Mouse (Mus musculus) urinary bladder, postnatal 36 days (tissue): ENCODE data around the gene Sh3d19.
"Not testable (repeated sequence)": the region's sequence is repeated elsewhere in the genome, so short reads cannot be mapped to it uniquely, and the experiment has no call there.

Source experiments
- DNase-seq, 2 experiments: peaks; one replicate each; pipeline ENCODE4 v3.0.0; 2022; ENCODE audit warnings: low spot score in 2 of 2, mixed read lengths in 1 of 2

Gene Sh3d19

GRCm38 (mm10) chr3:85980036-85980435 lies 9.1 kb downstream of the Sh3d19 start:
- DNase-seq: no peak

DNA sequence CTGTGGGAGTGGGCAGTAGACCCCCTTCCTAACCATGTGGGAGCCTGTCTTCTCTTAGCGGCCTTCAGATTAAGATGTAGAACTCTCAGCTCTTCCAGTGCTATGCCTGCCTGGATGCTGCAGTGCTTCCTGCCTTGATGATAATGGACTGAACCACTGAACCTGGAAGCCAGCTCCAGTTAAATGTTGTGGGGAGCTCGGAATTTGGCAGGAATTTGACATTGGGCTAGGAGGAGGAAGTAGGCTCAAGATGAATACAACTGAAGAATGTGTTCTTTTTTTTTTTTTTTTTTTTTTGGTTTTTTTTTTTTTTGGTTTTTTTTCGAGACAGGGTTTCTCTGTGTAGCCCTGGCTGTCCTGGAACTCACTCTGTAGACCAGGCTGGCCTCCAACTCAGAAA lies 10.9 kb downstream of the Sh3d19 start:
- DNase-seq: not testable (repeated sequence)

- no peak for DNase-seq
Observed at GRCm38 (mm10) chr3:85984537-85984936, 13.6 kb downstream of the Sh3d19 start.

DNA sequence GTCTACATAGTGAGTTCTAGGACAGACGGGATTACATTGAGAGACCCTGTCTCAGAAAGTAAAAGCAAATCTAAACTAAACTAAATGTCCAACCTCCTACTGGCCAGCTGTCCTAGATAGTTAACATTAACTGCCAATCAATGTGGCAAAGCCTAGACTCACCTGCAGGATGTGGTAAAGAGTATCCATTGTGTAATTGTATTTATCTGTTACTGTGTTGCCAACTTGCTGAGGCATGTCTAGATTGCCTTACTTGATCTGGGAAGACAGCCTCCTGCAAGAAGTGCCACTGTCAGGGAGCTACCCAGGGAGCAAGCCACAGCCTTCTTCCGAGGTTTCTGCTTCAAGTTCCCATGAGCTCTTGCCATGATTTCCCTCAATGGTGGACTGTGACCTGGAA lies 16.3 kb downstream of the Sh3d19 start:
- no peak for DNase-seq

- no peak for DNase-seq
Observed at GRCm38 (mm10) chr3:85991140-85991801, 20.4 kb downstream of the Sh3d19 start.

GRCm38 (mm10) chr3:85991802-85992156 lies 20.9 kb downstream of the Sh3d19 start:
- no peak for DNase-seq

DNA sequence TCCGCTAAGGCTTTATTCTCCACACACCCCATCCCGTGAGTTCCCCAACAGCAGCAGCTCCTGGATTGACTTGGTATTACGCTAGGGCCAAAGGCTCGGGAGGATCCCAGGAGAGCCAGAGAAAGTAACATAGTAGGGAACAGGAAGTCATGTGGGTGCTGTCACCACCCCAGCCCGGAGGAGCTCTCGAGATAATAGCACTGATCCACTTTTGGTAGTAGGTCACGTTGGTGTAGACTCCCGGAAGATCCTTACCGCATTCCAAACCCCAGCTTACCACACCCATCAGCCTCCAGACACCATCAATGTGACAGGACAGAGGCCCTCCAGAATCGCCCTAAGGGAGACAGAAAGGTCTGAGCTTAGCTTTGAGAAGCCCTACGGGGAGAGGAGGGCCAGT lies 22.8 kb downstream of the Sh3d19 start:
- no peak for DNase-seq

DNA sequence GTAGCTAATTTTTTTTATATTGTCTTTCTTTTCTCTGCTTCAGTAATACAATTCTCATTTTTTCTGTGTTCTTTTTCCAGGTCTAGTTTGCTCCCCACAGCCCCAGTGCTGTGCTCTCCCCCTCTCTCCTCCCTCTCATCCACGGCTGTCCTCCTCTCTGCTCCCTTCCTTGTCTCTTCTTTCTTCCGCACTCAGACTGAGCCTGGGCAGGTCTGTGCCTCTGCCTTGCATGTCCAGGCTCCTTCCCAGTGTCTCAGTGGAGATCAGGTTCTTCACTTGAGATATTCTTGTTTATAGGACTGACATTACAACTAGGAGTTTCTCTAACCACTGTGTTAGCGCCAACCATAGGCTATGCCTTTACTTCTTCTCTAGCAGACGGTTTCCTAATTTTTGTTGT lies 23.7 kb downstream of the Sh3d19 start:
- DNase-seq: peak in 1 of 2 experiments; percentile 33

GRCm38 (mm10) chr3:86001271-86001670 lies 30.4 kb downstream of the Sh3d19 start:
- DNase-seq: no peak

GRCm38 (mm10) chr3:86002423-86002822 lies 31.5 kb downstream of the Sh3d19 start, which contains the start of gene Prss48:
Prss48 (minus strand) TSS chr3:86002491.
- no peak for DNase-seq

- DNase-seq: no peak
Observed at GRCm38 (mm10) chr3:86002940-86003339, 32.0 kb downstream of the Sh3d19 start.

- no peak for DNase-seq
Observed at GRCm38 (mm10) chr3:86004751-86005150, 33.8 kb downstream of the Sh3d19 start.

DNA sequence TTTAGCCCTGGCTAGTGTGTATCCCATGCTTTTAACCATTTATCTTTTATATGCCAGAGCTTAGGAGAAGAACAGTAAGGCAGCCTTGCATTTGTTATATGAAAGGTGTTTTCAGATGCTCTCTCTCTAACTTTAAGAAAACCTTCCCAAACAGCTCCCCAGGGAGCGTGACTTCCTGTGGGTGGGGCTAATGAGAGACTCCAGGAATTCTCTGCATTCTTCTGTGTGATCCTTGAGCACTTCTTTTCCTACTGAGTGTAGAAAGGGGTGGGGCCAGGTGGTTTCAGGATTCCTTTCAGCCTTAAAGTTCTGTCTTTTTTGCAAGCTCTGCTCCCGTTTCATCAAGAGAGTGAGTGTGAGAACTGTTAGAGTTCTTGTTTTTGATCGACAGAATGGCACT lies 39.7 kb downstream of the Sh3d19 start:
- DNase-seq: no peak

- no peak for DNase-seq
Observed at GRCm38 (mm10) chr3:86011373-86011772, 40.5 kb downstream of the Sh3d19 start.

DNA sequence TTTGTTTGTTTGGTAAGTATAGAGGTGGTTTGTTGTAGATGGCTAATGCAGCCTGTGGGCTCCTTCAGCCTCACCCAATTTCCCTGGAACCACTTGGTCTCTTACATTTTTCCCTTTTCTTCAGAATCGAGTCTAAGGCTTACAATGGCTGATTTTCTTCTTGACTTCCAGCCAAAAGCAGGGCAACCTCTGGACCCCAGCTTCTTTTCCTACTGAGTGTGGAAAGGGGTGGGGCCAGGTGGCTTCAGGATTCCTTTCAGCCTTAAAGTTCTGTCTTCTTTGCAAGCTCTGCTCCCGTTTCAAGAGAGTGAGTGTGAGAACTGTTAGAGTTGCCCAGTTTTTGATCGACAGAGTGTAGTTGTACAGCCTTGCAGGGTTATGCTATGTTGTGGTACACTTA lies 40.9 kb downstream of the Sh3d19 start:
- DNase-seq: no peak

DNA sequence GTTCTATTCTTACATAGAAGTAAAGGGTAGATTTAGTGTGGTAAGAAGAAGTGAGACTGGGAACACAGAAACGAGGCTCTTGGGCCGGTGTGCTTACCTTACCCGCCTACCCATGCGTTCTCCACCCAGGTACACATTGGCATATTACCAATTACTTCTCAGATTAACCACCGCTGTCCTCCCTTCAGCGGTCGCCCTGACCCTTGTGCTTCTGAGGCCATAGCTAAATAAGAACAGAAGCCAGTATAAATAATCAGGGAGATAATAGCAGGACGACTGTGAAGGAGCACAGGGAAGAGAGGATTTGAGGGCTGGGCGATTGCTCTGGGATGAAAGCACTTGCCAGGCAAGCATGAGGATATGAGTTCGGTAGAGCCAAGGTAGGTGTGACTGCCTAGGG lies 42.9 kb downstream of the Sh3d19 start:
- no peak for DNase-seq

- DNase-seq: no peak
Observed at GRCm38 (mm10) chr3:86016965-86017364, 46.1 kb downstream of the Sh3d19 start.

GRCm38 (mm10) chr3:86017484-86017883 lies 46.6 kb downstream of the Sh3d19 start:
- no peak for DNase-seq

DNA sequence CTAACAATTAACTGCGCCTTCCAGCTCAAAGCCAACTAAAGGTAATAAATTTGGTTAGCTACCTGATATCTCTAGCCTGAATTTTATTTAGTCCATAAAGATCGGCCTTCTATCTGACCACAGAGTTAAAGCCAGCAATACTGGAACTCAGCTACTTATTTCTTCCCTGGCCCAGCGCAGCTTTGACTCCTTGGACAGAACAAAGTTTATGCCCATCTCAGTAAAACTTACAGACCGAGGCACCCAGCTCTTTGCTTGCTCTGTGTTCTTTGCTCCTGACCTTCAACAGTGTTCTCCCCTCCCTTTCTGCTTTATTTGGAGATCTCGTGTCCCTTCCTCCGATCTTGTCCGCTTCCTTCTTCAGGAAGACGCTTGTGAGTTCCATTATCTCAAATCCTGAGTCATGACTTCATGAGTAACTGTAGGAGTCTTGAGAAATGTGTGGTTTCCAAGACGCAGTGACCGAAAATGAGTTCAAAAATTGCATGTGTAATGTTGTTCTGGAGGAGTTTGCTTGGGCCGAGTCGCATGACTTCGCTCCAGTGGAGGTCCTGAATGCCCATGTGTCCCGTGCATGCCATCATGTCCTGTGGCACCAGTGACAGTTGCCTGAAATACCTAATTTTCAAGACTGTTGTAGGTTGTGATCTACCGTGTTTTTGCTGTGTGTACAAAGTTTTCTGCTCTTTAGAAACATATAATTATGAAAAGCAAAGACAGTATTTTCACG lies 50.2 kb downstream of the Sh3d19 start:
- no peak for DNase-seq

GRCm38 (mm10) chr3:86021651-86022050 lies 50.7 kb downstream of the Sh3d19 start:
- no peak for DNase-seq

GRCm38 (mm10) chr3:86024065-86024795 lies 53.3 kb downstream of the Sh3d19 start:
- no peak for DNase-seq

DNA sequence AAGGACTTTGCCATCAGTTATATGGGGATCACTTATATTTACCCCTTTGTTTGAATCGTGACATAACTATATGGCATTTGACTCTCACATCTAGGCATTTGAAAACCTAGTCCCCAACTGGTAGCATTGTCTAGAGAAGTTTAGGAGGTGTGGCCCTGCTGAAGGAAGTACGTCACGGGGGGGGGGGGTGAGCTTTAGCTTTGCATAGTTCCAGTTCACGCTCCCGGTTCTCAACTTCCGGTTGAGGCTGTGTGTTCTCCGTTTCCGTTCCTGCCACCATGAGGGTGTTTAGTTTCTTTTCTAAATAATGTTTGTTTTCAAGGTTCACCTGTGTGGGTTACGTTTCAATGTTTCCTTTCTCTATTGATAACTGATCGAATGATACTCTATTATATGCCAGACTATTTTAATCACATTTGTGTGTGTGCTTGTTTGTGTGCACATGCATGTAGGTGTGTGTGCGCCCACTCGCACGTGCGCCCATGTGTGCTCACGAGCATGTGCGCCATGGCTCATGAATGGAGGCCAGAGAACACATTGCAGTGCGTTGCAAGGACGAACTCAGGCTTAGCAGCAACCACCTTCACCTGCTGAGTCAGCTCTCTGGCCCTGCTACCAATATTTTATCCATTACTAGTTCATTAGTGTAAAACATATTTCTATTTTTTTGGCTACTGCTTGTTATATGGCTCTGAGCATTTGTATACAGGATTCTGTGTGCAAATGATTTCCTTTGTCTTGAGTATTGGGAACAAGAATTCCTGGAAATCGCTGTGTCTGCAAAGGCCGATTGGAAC lies 54.6 kb downstream of the Sh3d19 start:
- DNase-seq: no peak
